Mouse (Mus musculus): ENCODE measurements at regions not wholly inside any gene's neighbourhood (a gene's known extent, or its start where the extent isn't known, plus 50 kb on each side); places are given as distances from the start of the nearest gene placed in this dataset.

DNA sequence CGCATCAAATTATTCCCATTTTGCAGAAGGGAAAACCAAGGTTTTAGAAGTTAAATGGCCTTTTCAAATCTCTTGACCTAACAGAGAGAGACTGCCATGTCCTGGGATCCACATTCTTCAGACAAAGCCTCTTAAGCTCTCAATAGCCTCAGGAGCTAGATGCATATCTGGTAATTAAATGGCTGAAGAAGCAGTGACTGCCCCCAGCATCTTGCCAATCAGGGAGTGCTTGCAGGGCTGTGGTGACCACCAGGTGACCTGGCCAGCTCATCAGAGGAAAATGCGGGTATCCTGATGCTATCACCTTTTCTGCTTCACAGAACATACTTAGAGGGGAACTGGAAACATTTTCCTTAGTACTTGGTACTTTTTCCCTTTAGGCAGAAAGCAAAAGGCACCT lies 227.2 kb downstream of the Wdr11 start:
- TF ChIP-seq POLR2A (IDR thresholded peaks at IDR 0.05; ENCODE audit: extremely low read depth, insufficient read depth, low read length) (no peak), CTCF (IDR thresholded peaks at IDR 0.05; ENCODE audit: extremely low read depth, insufficient read depth, low read length) (no peak)

All from cortical plate, adult 2 months (tissue).